Mouse (Mus musculus): ENCODE measurements around the gene Olfr653.

DNA sequence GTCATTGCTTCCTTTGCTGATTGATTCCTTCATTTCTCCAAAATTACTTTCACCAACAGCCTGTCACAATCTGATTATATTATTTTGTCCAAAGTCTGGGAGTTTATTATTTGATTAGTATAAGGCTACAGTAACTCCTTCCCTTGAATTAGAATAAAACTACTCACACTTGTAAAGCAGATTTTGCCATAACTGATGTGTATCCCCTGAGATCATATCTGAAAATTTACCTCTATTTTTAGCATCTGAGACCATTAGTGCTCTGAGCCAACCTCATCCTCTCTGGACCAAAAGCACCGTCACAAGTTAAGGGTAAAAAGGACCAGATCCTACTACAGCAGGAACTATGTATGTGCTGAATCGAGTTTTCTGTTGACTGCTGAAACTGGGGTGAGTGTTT is at the start of gene Olfr653:
- TF ChIP-seq GATA1 (IDR thresholded peaks at IDR 0.05; ENCODE audit: low read length): no peak
- TF ChIP-seq TAL1 (IDR thresholded peaks at IDR 0.05; ENCODE audit: low read length): no peak
